Mouse (Mus musculus) stomach, embryonic 16.5 days (tissue): ENCODE measurements at regions not wholly inside any gene's neighbourhood (a gene's known extent, or its start where the extent isn't known, plus 50 kb on each side); places are given as distances from the start of the nearest gene placed in this dataset.

ENCODE experiments used
- ATAC-seq: fragments of 200-750 bp; cut with Nextera tagmentation; 2 replicates; pipeline ENCODE4 v1.8.0; 2017; ENCODE audit warnings: moderate number of reproducible peaks, moderate TSS enrichment; ENCODE audit not compliant: insufficient read depth, low FRiP score
- H3K27ac ChIP-seq: fragments of 300-500 bp; sonication (generic); 2 replicates; pipeline ENCODE4 v1.5.1; 2014; ENCODE audit warnings: low read length
- H3K27me3 ChIP-seq: fragments of 300-500 bp; sonication (generic); 2 replicates; pipeline ENCODE4 v1.6.1; 2014; ENCODE audit warnings: low read length, control low read depth, mixed read lengths; ENCODE audit not compliant: control insufficient read depth, insufficient read depth
- H3K36me3 ChIP-seq: fragments of 300-500 bp; sonication (generic); 2 replicates; pipeline ENCODE4 v1.6.1; 2014; ENCODE audit warnings: low read length; ENCODE audit not compliant: control insufficient read depth, insufficient read depth
- H3K4me1 ChIP-seq: fragments of 300-500 bp; sonication (generic); 2 replicates; pipeline ENCODE4 v1.6.1; 2014; ENCODE audit warnings: low read length, control low read depth, mixed read lengths; ENCODE audit not compliant: control insufficient read depth, insufficient read depth
- H3K4me2 ChIP-seq: fragments of 300-500 bp; sonication (generic); 2 replicates; pipeline ENCODE4 v1.6.1; 2014; ENCODE audit warnings: low read depth, low read length, mixed read lengths
- H3K4me3 ChIP-seq: fragments of 300-500 bp; sonication (generic); replicated peaks from 2 replicates; pipeline ENCODE4 v1.5.1; 2014; ENCODE audit warnings: mild to moderate bottlenecking, low read length
- H3K9ac ChIP-seq: fragments of 300-500 bp; sonication (generic); 2 replicates; pipeline ENCODE4 v1.6.1; 2014; ENCODE audit warnings: low read length
- H3K9me3 ChIP-seq: fragments of 300-500 bp; sonication (generic); replicated peaks from 2 replicates; pipeline ENCODE4 v1.6.1; 2016; ENCODE audit warnings: low read length, control low read depth; ENCODE audit not compliant: control insufficient read depth
- WGBS: fragments of 180-500 bp; shearing (Covaris S2); extraction: QIAGEN DNeasy Blood & Tissue Kit; methylation state at CpG from one replicate; pipeline ENCODE4 v1.1.7; 2014; 5-methylcytosine and 5-hydroxymethylcytosine counted together

DNA sequence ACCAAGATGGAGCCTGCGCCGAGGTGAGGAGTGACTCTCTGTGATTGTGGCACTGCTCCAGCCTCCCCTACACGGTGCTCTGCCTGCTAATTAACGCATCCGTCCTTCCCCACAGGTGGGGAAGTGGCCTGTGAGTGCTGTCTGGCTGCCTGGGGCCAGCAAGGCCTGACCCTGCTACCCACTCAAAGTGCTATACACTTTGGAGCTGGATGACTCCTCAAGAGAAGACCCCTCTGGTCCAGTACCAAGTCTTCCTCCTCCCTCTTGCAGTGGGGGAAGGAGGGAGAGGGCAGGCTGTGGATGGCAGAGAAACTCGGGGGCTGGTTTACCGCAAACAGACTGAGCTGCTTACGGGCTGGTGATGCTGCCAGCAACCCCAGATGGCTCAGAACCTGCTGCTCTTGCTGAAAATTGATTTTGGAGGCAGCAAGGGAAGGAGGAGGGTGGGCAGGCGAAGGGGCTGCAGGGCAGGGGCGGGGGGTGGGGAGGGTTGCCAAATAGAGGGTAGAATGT, 173.4 kb upstream of the Ntf3 start:
- Histone ChIP-seq H3K4me2 (no peak overlapping the region), H3K9ac (no peak overlapping the region), H3K36me3 (no peaks in the 10 kb centered on the region), H3K4me1 (no peaks in the 10 kb centered on the region), H3K27me3 (no peaks in the 10 kb centered on the region), H3K9me3 (no peaks in the 10 kb centered on the region), H3K4me3 (no peak overlapping the region), H3K27ac (no peak overlapping the region)
- WGBS = 53% methylated on average over 10 of the region's 10 CpGs
- no peak for ATAC-seq

DNA sequence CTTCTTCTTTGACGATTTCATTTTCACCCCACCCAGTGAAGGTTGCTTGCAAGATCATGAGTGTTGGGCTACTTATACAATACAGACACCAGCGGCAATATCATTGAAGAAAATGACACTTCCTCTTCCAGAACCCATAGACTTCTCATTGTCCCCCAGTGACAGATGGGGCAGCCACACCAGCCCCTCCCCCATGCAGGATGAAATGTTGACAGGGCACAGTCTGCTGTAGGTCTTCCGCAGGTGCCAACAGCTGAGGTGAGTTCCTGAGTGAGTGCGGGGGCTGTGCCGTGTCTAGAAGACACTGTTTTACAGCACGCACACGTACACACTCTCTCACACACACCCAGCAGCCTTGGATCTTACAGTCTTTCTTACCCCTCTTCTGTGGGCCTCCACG, 171.0 kb upstream of the Ntf3 start:
- H3K27me3 ChIP-seq = no peaks in the 10 kb centered on the region
- H3K4me2 ChIP-seq = no peak overlapping the region
- H3K36me3 ChIP-seq = no peaks in the 10 kb centered on the region
- ATAC-seq = no peak
- H3K9me3 ChIP-seq = no peaks in the 10 kb centered on the region
- no peak overlapping the region for H3K27ac ChIP-seq
- no peak overlapping the region for H3K4me3 ChIP-seq
- H3K9ac ChIP-seq = no peak overlapping the region
- no peaks in the 10 kb centered on the region for H3K4me1 ChIP-seq
- WGBS = 81% methylated on average over 8 of the region's 8 CpGs

DNA sequence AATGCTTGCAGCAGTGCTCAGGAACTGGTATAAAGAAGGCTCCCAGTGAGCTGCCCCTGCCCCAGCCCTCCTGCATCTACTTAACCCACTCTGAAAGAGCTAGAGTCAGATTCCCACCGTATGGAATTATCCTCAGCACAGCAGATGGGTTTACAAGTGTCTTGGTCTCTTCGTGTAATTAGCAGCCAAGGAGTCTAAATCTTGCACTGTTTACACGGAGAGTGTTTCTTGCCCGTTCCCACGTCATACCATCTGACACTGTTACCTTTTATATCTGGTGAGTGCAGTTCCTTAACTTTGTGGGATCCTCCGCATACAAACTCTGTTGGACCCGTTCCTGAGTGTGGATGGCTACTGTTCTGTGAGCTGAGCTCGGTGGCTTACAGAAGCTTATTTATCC, 167.5 kb upstream of the Ntf3 start:
- H3K4me3 ChIP-seq = no peak overlapping the region
- H3K9me3 ChIP-seq = no peaks in the 10 kb centered on the region
- H3K4me1 ChIP-seq = no peaks in the 10 kb centered on the region
- no peak overlapping the region for H3K9ac ChIP-seq
- H3K36me3 ChIP-seq = no peaks in the 10 kb centered on the region
- no peak for ATAC-seq
- WGBS = 62% methylated on average over 8 of the region's 8 CpGs
- no peak overlapping the region for H3K4me2 ChIP-seq
- no peak overlapping the region for H3K27ac ChIP-seq
- H3K27me3 ChIP-seq = no peaks in the 10 kb centered on the region

DNA sequence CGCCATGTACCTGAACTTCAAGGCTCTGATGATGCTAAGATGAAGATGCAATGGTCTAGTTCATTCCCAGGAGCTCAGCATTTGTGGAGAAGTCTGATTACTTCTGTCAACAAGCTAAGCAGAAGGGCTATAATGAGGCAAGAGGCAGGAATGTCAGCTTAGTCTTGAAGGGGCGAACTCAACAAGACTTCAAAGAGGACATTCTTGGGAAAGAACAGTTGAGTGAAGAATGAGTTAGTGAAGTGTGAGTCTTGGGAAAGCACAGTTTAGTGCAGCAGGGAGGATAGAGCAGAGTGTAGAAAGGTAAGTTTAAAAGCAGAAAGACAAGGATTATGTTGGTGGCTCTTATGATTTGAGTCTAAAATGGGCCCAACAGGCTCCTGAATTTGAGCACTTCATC, 160.5 kb upstream of the Ntf3 start:
- Histone ChIP-seq H3K4me3 (no peak overlapping the region), H3K9ac (no peak overlapping the region), H3K27ac (no peak overlapping the region), H3K27me3 (no peaks in the 10 kb centered on the region), H3K9me3 (no peaks in the 10 kb centered on the region), H3K4me2 (no peak overlapping the region), H3K4me1 (no peaks in the 10 kb centered on the region), H3K36me3 (no peaks in the 10 kb centered on the region)
- ATAC-seq = no peak
- 72% methylated on average over 2 of the region's 2 CpGs for WGBS

DNA sequence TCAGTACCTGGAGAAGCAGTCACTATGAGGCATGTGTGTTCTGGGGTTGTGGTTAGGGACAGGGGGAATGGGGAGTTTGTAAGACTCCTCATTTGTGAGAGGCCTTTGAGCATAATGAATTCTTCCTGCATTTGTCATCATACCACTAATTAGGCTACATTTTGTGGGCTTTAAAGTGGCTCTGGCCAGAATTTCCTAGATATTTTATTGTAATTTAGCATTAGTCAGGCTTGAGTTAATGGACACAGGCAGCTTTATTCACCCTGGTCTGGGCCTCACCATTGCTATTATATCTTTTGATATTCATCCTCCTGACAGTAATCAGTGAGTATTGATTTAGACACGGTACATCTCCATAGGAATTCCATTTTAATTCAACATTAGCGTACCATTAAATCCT, 151.8 kb upstream of the Ntf3 start:
- Histone ChIP-seq H3K9ac (no peak overlapping the region), H3K36me3 (no peaks in the 10 kb centered on the region), H3K4me2 (no peak overlapping the region), H3K9me3 (no peaks in the 10 kb centered on the region), H3K27me3 (no peaks in the 10 kb centered on the region), H3K4me3 (no peak overlapping the region), H3K4me1 (no peaks in the 10 kb centered on the region), H3K27ac (no peak overlapping the region)
- ATAC-seq = no peak
- WGBS = 81% methylated on average over 2 of the region's 2 CpGs

DNA sequence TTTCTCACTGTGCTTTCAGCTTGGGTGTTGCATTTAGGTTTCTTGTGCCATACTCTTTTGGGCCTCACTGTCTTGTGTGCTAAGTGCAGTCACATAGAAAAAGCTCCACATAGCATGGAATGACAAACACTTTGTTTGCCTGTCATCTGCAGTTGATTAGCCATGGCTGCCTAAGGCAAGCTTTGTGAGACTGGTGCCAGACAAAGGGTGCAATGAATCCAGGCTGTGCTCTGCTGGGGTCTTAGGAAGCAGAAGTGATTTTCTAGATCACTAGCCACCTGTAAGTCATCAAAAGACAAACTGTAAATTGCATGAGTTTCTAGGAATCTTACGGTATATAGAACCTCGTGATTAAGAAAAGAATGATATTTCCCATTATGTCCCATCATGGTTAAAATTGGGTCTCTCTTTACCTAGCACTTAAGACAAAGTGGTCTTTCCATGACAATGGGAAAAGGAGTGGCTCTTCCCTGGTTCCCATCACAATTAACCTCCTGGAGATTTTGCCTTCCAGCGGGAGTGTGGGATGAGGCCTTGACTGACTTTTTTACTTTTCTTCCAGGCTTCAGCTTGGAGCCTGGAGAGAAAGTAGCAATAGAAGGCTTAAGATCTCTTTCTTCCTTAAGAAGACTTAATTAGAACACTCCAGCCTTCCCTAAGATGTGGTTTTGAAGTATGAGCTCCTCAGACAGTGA, 144.2 kb upstream of the Ntf3 start:
- Histone ChIP-seq H3K4me1 (no peaks in the 10 kb centered on the region), H3K36me3 (no peaks in the 10 kb centered on the region), H3K27me3 (no peaks in the 10 kb centered on the region), H3K27ac (no peak overlapping the region), H3K9me3 (no peaks in the 10 kb centered on the region), H3K4me2 (no peak overlapping the region), H3K4me3 (no peak overlapping the region), H3K9ac (no peak overlapping the region)
- WGBS = 72% methylated on average over 3 of the region's 3 CpGs
- no peak for ATAC-seq

DNA sequence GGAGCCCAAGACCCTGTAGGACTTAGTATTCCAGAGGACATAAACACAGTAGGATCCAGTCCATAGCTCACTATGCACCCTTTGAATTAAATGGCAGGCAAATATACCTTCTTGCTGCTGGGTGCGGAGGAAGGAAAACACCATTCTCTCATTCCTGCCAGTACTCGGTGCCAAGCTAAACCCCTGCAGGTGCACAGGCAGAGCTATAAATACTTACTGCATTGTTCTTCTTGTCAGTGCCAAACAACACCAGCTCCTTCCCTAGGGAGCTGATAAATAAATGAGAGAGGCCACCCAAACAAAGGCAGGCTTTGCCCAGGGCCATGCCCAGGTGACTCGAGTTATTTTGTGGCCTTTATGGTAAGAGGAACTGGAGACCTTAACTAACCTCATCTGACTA, 136.4 kb upstream of the Ntf3 start:
- H3K9ac ChIP-seq = no peak overlapping the region
- WGBS = 59% methylated on average over 3 of the region's 3 CpGs
- no peaks in the 10 kb centered on the region for H3K9me3 ChIP-seq
- no peak overlapping the region for H3K4me2 ChIP-seq
- ATAC-seq = no peak
- no peaks in the 10 kb centered on the region for H3K4me1 ChIP-seq
- no peak overlapping the region for H3K27ac ChIP-seq
- no peaks in the 10 kb centered on the region for H3K36me3 ChIP-seq
- H3K27me3 ChIP-seq = no peaks in the 10 kb centered on the region
- H3K4me3 ChIP-seq = no peak overlapping the region

DNA sequence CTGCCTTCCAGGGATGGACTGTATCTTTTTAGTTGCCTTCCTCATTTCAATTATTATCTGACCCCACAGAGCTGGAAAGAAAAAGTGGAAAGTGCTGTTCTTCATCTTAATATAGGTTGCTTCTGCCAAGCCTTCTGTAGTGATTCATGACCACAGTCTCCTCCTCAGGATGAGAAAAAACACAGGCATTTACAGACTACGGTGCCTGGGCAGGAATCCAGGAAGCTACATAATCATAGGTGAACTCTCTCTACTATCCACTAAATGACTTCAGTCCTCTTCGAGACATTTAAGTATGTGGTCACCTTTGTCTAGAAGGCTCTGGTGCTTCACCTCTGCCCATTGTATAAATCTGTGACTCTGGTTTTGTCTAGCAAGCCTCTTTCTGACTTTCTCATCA, 124.9 kb upstream of the Ntf3 start:
- Histone ChIP-seq H3K36me3 (no peaks in the 10 kb centered on the region), H3K9me3 (0 out of 2 replicates have a peak, but pooled peaks cover 3% of the 10 kb centered on the region), H3K4me1 (no peaks in the 10 kb centered on the region), H3K27ac (no peak overlapping the region), H3K27me3 (no peaks in the 10 kb centered on the region), H3K4me2 (no peak overlapping the region), H3K4me3 (no peak overlapping the region), H3K9ac (no peak overlapping the region)
- ATAC-seq = no peak
- WGBS = 56% methylated on average over 2 of the region's 2 CpGs

DNA sequence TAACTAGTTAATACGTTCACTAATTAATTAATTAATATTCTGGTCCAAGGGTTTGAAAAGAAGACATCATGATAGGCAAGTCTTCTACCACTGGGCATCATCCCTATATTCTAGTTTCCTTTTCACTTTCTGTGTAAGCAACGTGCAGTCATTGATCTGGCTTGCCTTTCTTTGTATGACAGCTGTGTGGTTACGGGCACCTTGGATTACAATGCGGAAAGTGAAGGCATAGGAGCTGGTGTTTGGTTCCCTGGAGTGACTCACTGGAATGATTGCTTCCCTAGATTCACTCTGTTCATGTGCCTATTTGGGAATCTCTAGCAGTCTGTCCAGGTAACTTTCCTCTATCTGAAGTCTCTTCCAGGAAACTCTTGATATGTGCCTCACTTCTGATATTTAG, 120.5 kb upstream of the Ntf3 start:
- ATAC-seq = no peak

More for the DNA sequence above, 120.5 kb upstream of the Ntf3 start:
- H3K4me2 ChIP-seq = no peak overlapping the region
- no peak overlapping the region for H3K4me3 ChIP-seq
- 78% methylated on average over 4 of the region's 4 CpGs for WGBS
- H3K36me3 ChIP-seq = no peaks in the 10 kb centered on the region
- no peaks in the 10 kb centered on the region for H3K9me3 ChIP-seq
- no peaks in the 10 kb centered on the region for H3K27me3 ChIP-seq
- no peak overlapping the region for H3K27ac ChIP-seq
- H3K9ac ChIP-seq = no peak overlapping the region
- H3K4me1 ChIP-seq = no peaks in the 10 kb centered on the region
